Mouse (Mus musculus): Measurements from ENCODE around the gene Acaa1a. TPM values are rescaled to one million over a fixed set of nuclear protein-coding genes. Genes with fewer than 3 reads are reported as not detected.

The Acaa1a gene
- total RNA-seq, 4 experiments from 2014 or later: 35.9 to 42.5 (median 39.9) TPM

GRCm38 (mm10) chr9:119388956-119389355 lies 49.5 kb downstream of the Acaa1a start:
- no peak for DNase-seq (ENCODE audit: low spot score in 2 of 2)

GRCm38 (mm10) chr9:119390214-119390613 lies 50.7 kb downstream of the Acaa1a start:
- DNase-seq (ENCODE audit: low spot score in 2 of 2): no peak

- DNase-seq (ENCODE audit: low spot score in 2 of 2): no peak
Measured at GRCm38 (mm10) chr9:119394808-119395207, 55.3 kb downstream of the Acaa1a start.

Other genes with a start within 250 kb of the Acaa1a start
- 1 to 10 TPM; 4.2 to 7.8 (median 6.3) TPM for gene Plcd1, start 246.2 kb upstream of the Acaa1a start, total RNA-seq (2022)
- not detected for gene Dlec1, start 237.2 kb upstream of the Acaa1a start, total RNA-seq (2022)
- gene Acaa1b, start 182.6 kb upstream of the Acaa1a start, total RNA-seq (2022): 1 to 10 TPM in 1 of 4 experiments, under 1 TPM in 3; 0.72 to 1.3 (median 0.81) TPM
- not detected for gene Gm47289, start 180.5 kb upstream of the Acaa1a start, total RNA-seq (2022)
- gene Slc22a13, start 130.6 kb upstream of the Acaa1a start, total RNA-seq (2022): not detected
- gene Oxsr1, start 17.2 kb upstream of the Acaa1a start, total RNA-seq (2022): 10 to 100 TPM; 66.1 to 80.3 (median 73.0) TPM
- gene Myd88, start 1.7 kb downstream of the Acaa1a start, total RNA-seq (2022): 1 to 10 TPM; 2.7 to 4.1 (median 3.9) TPM
- under 1 TPM in 2 of 4 experiments, not detected in 2; 0.07 to 0.11 TPM for gene Xylb, start 17.7 kb downstream of the Acaa1a start, total RNA-seq (2022)
- not detected for gene Slc22a14, start 25.9 kb downstream of the Acaa1a start, total RNA-seq (2022)
- 10 to 100 TPM; 17.1 to 18.9 (median 18.7) TPM for gene Acvr2b, start 62.4 kb downstream of the Acaa1a start, total RNA-seq (2022)
- gene Exog, start 105.3 kb downstream of the Acaa1a start, total RNA-seq (2022): 1 to 10 TPM; 1.4 to 1.8 (median 1.6) TPM
- under 1 TPM; 0.05 to 0.17 (median 0.15) TPM for gene Scn5a, start 239.3 kb downstream of the Acaa1a start, total RNA-seq (2022)

Measured in gastrocnemius, adult 8-10 months (tissue).